Mouse (Mus musculus): Measurements from ENCODE around the gene Homez. TPM values are rescaled to one million over a fixed set of nuclear protein-coding genes. Genes with fewer than 3 reads are reported as not detected.

Gene Homez
- polyA plus RNA-seq, 1 experiment from 2014 or later, result 19.9 TPM

GRCm38 (mm10) chr14:54843461-54843860, 27.3 kb downstream of the Homez start:
- H3K27ac ChIP-seq, result no peak overlapping the region

GRCm38 (mm10) chr14:54823716-54824115, 47.0 kb downstream of the Homez start:
- DNase-seq (ENCODE audit: low spot score) (peak; percentile 43), ATAC-seq (replicated peaks; ENCODE audit: low FRiP score, low read depth) (no peak; the same call in 1 of the 2 replicates)
- 42% methylated on average over 1 of the region's 1 CpGs for WGBS
- H3K4me1 ChIP-seq (replicated peaks; ENCODE audit: insufficient read depth, low read length), result peaks cover 5% of the 10 kb centered on the region; the same call in 1 of the 2 replicates
- H3K27ac ChIP-seq, result peak overlapping the region; percentile 72
- H3K4me3 ChIP-seq (replicated peaks; ENCODE audit: low read depth, low read length), result no peak overlapping the region
- H3K9ac ChIP-seq (ENCODE audit: low read depth, low read length), result no peak overlapping the region
- H3K4me2 ChIP-seq (ENCODE audit: low read length), result no peak overlapping the region
- no peaks in the 10 kb centered on the region for H3K36me3 ChIP-seq (ENCODE audit: insufficient read depth, low read length)
- no peak for TF ChIP-seq CTCF (IDR thresholded peaks at IDR 0.05; ENCODE audit: low read depth)
- H3K27me3 ChIP-seq (ENCODE audit: insufficient read depth, low read length), result no peaks in the 10 kb centered on the region
- no peaks in the 10 kb centered on the region for H3K9me3 ChIP-seq (replicated peaks; ENCODE audit: low read length)

More at GRCm38 (mm10) chr14:54843461-54843860, 27.3 kb downstream of the Homez start:
- ATAC-seq (replicated peaks; ENCODE audit: low FRiP score, low read depth), result no peak
- 0% methylated on average over 4 of the region's 4 CpGs for WGBS
- no peaks in the 10 kb centered on the region for H3K9me3 ChIP-seq (replicated peaks; ENCODE audit: low read length)
- H3K27me3 ChIP-seq (ENCODE audit: insufficient read depth, low read length), result no peaks in the 10 kb centered on the region
- H3K4me3 ChIP-seq (replicated peaks; ENCODE audit: low read depth, low read length), result no peak overlapping the region
- TF ChIP-seq CTCF (IDR thresholded peaks at IDR 0.05; ENCODE audit: low read depth), result peak; percentile 71
- no peak overlapping the region; the same call in 1 of the 2 replicates for H3K4me2 ChIP-seq (ENCODE audit: low read length)
- no peaks in the 10 kb centered on the region for H3K4me1 ChIP-seq (replicated peaks; ENCODE audit: insufficient read depth, low read length)
- H3K36me3 ChIP-seq (ENCODE audit: insufficient read depth, low read length), result no peaks in the 10 kb centered on the region
- DNase-seq (ENCODE audit: low spot score), result peak; percentile 87
- H3K9ac ChIP-seq (ENCODE audit: low read depth, low read length), result no peak overlapping the region

- no peaks in the 10 kb centered on the region for H3K9me3 ChIP-seq (replicated peaks; ENCODE audit: low read length)
- TF ChIP-seq CTCF (IDR thresholded peaks at IDR 0.05; ENCODE audit: low read depth), result no peak
- H3K27me3 ChIP-seq (ENCODE audit: insufficient read depth, low read length), result no peaks in the 10 kb centered on the region
- DNase-seq (ENCODE audit: low spot score) (peak; percentile 26), ATAC-seq (replicated peaks; ENCODE audit: low FRiP score, low read depth) (0 out of 2 replicates have a peak, but pooled peaks have one; percentile 40)
- no peak overlapping the region for H3K4me2 ChIP-seq (ENCODE audit: low read length)
- peak overlapping the region; percentile 72 for H3K27ac ChIP-seq
- no peak overlapping the region for H3K9ac ChIP-seq (ENCODE audit: low read depth, low read length)
- WGBS, result 64% methylated on average over 2 of the region's 2 CpGs
- no peaks in the 10 kb centered on the region for H3K36me3 ChIP-seq (ENCODE audit: insufficient read depth, low read length)
- no peak overlapping the region for H3K4me3 ChIP-seq (replicated peaks; ENCODE audit: low read depth, low read length)
- H3K4me1 ChIP-seq (replicated peaks; ENCODE audit: insufficient read depth, low read length), result peaks cover 5% of the 10 kb centered on the region; the same call in 1 of the 2 replicates
These were observed 48.5 kb downstream of the Homez start for GRCm38 (mm10) chr14:54822301-54822700.

GRCm38 (mm10) chr14:54817791-54818190, 53.0 kb downstream of the Homez start:
- H3K27me3 ChIP-seq (ENCODE audit: insufficient read depth, low read length), result no peaks in the 10 kb centered on the region
- H3K9ac ChIP-seq (ENCODE audit: low read depth, low read length), result no peak overlapping the region
- ATAC-seq (replicated peaks; ENCODE audit: low FRiP score, low read depth) (no peak), DNase-seq (ENCODE audit: low spot score) (peak; percentile 70)
- H3K27ac ChIP-seq, result no peak overlapping the region
- H3K4me3 ChIP-seq (replicated peaks; ENCODE audit: low read depth, low read length), result no peak overlapping the region
- 49% methylated on average over 2 of the region's 2 CpGs for WGBS
- no peaks in the 10 kb centered on the region for H3K9me3 ChIP-seq (replicated peaks; ENCODE audit: low read length)
- no peaks in the 10 kb centered on the region for H3K36me3 ChIP-seq (ENCODE audit: insufficient read depth, low read length)
- TF ChIP-seq CTCF (IDR thresholded peaks at IDR 0.05; ENCODE audit: low read depth), result peak; percentile 84
- no peak overlapping the region for H3K4me2 ChIP-seq (ENCODE audit: low read length)
- H3K4me1 ChIP-seq (replicated peaks; ENCODE audit: insufficient read depth, low read length), result peaks cover 5% of the 10 kb centered on the region; the same call in 1 of the 2 replicates

- Histone ChIP-seq H3K9ac (ENCODE audit: low read depth, low read length) (no peak overlapping the region), H3K27ac (no peak overlapping the region), H3K27me3 (ENCODE audit: insufficient read depth, low read length) (no peaks in the 10 kb centered on the region), H3K4me3 (replicated peaks; ENCODE audit: low read depth, low read length) (no peak overlapping the region), H3K4me2 (ENCODE audit: low read length) (no peak overlapping the region), H3K36me3 (ENCODE audit: insufficient read depth, low read length) (no peaks in the 10 kb centered on the region), H3K4me1 (replicated peaks; ENCODE audit: insufficient read depth, low read length) (no peaks in the 10 kb centered on the region), H3K9me3 (replicated peaks; ENCODE audit: low read length) (no peaks in the 10 kb centered on the region)
- no peak for TF ChIP-seq CTCF (IDR thresholded peaks at IDR 0.05; ENCODE audit: low read depth)
- ATAC-seq (replicated peaks; ENCODE audit: low FRiP score, low read depth), result no peak
- WGBS, result 41% methylated on average over 3 of the region's 3 CpGs
- DNase-seq (ENCODE audit: low spot score), result no peak
These were observed 55.0 kb downstream of the Homez start for GRCm38 (mm10) chr14:54815737-54816136.

- H3K4me1 ChIP-seq (replicated peaks; ENCODE audit: insufficient read depth, low read length), result no peaks in the 10 kb centered on the region
- DNase-seq (ENCODE audit: low spot score) (no peak), ATAC-seq (replicated peaks; ENCODE audit: low FRiP score, low read depth) (no peak)
- no peaks in the 10 kb centered on the region for H3K27me3 ChIP-seq (ENCODE audit: insufficient read depth, low read length)
- WGBS, result 87% methylated on average over 29 of the region's 29 CpGs
- no peak within 1 kb of the TSS for H3K4me2 ChIP-seq (ENCODE audit: low read length)
- no peak for TF ChIP-seq CTCF (IDR thresholded peaks at IDR 0.05; ENCODE audit: low read depth)
- no peak within 1 kb of the TSS for H3K9ac ChIP-seq (ENCODE audit: low read depth, low read length)
- H3K36me3 ChIP-seq (ENCODE audit: insufficient read depth, low read length), result no peaks in the 10 kb centered on the region
- no peak within 1 kb of the TSS for H3K4me3 ChIP-seq (replicated peaks; ENCODE audit: low read depth, low read length)
- H3K27ac ChIP-seq, result no peak within 1 kb of the TSS
- no peaks in the 10 kb centered on the region for H3K9me3 ChIP-seq (replicated peaks; ENCODE audit: low read length)
These were observed 56.8 kb downstream of the Homez start, which contains the start of gene Rnf212b for GRCm38 (mm10) chr14:54813991-54814390. Rnf212b (plus strand) TSS chr14:54814141.

GRCm38 (mm10) chr14:54809668-54810033, 61.1 kb downstream of the Homez start:
- no peak overlapping the region for H3K4me2 ChIP-seq (ENCODE audit: low read length)
- H3K27me3 ChIP-seq (ENCODE audit: insufficient read depth, low read length), result no peaks in the 10 kb centered on the region
- H3K4me3 ChIP-seq (replicated peaks; ENCODE audit: low read depth, low read length), result no peak overlapping the region
- no peaks in the 10 kb centered on the region for H3K4me1 ChIP-seq (replicated peaks; ENCODE audit: insufficient read depth, low read length)
- H3K27ac ChIP-seq, result no peak overlapping the region
- no peak for TF ChIP-seq CTCF (IDR thresholded peaks at IDR 0.05; ENCODE audit: low read depth)
- H3K9ac ChIP-seq (ENCODE audit: low read depth, low read length), result no peak overlapping the region
- H3K36me3 ChIP-seq (ENCODE audit: insufficient read depth, low read length), result no peaks in the 10 kb centered on the region
- no peak for DNase-seq (ENCODE audit: low spot score)
- ATAC-seq (replicated peaks; ENCODE audit: low FRiP score, low read depth), result no peak
- 84% methylated on average over 3 of the region's 3 CpGs for WGBS
- no peaks in the 10 kb centered on the region for H3K9me3 ChIP-seq (replicated peaks; ENCODE audit: low read length)
